Comparison of ENCODE assay signal across 24 mouse cellular contexts in the genomic region with DNA sequence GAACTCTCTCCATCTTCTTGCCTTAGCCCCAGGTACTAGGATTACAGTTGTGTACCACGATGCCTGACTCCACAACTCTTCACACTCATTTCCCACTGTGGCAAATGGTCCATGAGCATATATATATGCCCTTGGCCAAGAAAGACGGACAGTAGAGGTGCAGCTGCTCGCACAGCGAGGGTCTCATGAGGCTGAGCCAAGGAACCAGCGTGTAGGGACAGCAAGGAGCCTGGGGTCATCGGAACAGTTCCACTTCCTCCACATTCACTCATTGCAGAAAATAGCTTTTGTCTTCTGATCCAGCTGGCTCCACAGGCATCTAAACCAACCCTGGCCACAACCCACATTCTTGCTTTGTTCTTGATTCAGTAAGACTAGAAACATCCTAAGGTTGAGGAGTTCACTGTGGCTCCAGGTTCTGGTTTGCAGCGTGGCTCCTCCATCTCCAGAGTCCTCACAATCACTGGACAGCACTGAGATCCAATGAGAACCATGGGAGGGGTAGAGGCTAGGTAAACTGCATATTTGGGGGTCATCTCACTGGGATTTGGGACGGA. TPM values are rescaled to one million over a fixed set of nuclear protein-coding genes. Genes with fewer than 3 reads are reported as not detected.
DNase-seq lines count a peak whose midpoint lies in the region; ATAC-seq and TF ChIP-seq lines count a peak whose summit lies in the region.
"Had no signal": no experiment of that assay in that cellular context is flagged by ENCODE, and none has a peak within 500 bp of the region (broad histone marks: within the 10 kb centered on the region; RNA-seq: fewer than 3 reads in every experiment).

No protein-coding gene starts in this region.

- H3K9ac ChIP-seq in midbrain, postnatal 0 days (replicated peaks; ENCODE audit: low read length, poor library complexity, severe bottlenecking), result no peak overlapping the region
- no peak overlapping the region for H3K9ac ChIP-seq in midbrain, embryonic 11.5 days (ENCODE audit: low read length)
- H3K9ac ChIP-seq: embryonic facial prominence, embryonic 13.5 days; embryonic facial prominence, embryonic 15.5 days; forebrain, embryonic 12.5 days had no signal

- no peak overlapping the region for H3K4me2 ChIP-seq in midbrain, postnatal 0 days (ENCODE audit: low read depth, low read length, poor library complexity, severe bottlenecking)
- H3K4me2 ChIP-seq in midbrain, embryonic 11.5 days, result no peak overlapping the region
- H3K4me2 ChIP-seq: embryonic facial prominence, embryonic 13.5 days; embryonic facial prominence, embryonic 15.5 days; forebrain, embryonic 12.5 days had no signal

- no peaks in the 10 kb centered on the region for H3K4me1 ChIP-seq in midbrain, postnatal 0 days (ENCODE audit: insufficient read depth, low read length)
- H3K4me1 ChIP-seq in midbrain, embryonic 11.5 days (ENCODE audit: control insufficient read depth, insufficient read depth, low read length), result no peaks in the 10 kb centered on the region
- H3K4me1 ChIP-seq: embryonic facial prominence, embryonic 13.5 days; embryonic facial prominence, embryonic 15.5 days; forebrain, embryonic 10.5 days; forebrain, embryonic 12.5 days had no signal

- TF ChIP-seq CTCF in midbrain, postnatal 0 days (IDR thresholded peaks at IDR 0.05), result no peak

- H3K27me3 ChIP-seq in midbrain, postnatal 0 days (ENCODE audit: insufficient read depth, low read length), result no peaks in the 10 kb centered on the region
- H3K27me3 ChIP-seq in midbrain, embryonic 11.5 days (ENCODE audit: control insufficient read depth, insufficient read depth, low read length), result no peaks in the 10 kb centered on the region
- H3K27me3 ChIP-seq: embryonic facial prominence, embryonic 13.5 days; embryonic facial prominence, embryonic 15.5 days; forebrain, embryonic 12.5 days; Patski had no signal

- no peak overlapping the region for H3K4me3 ChIP-seq in midbrain, postnatal 0 days (ENCODE audit: low read depth, low read length)
- no peak overlapping the region for H3K4me3 ChIP-seq in midbrain, embryonic 11.5 days (ENCODE audit: low read depth, low read length)
- H3K4me3 ChIP-seq: embryonic facial prominence, embryonic 13.5 days; embryonic facial prominence, embryonic 15.5 days; erythroblast, embryonic 14.5 days; forebrain, embryonic 10.5 days; forebrain, embryonic 12.5 days had no signal

- DNase-seq in heart, adult 11 months, result peak; percentile 70
- no peak for DNase-seq in heart, adult 8-10 months (ENCODE audit: low spot score)
- peak; percentile 12 for DNase-seq in midbrain, postnatal 0 days (ENCODE audit: low spot score)
- no peak for DNase-seq in midbrain, embryonic 11.5 days (ENCODE audit: low spot score, missing footprints)
- peak; percentile 26 for DNase-seq in R1 (ENCODE audit: low read depth, low spot score)
- DNase-seq in frontal cortex, adult 2 months (ENCODE audit: extremely low spot score in 1 of 2, low spot score in 1 of 2), result no peak
- no peak for DNase-seq in embryo, embryonic 10 days (ENCODE audit: low spot score)
- DNase-seq: adrenal gland, adult 2 months; adrenal gland, postnatal 10 days; adrenal gland, postnatal 25 days; cerebellum, adult 11 months; cerebellum, adult 18-20 months; cerebellum, adult 8-10 months; cerebellum, adult 9-11 months; embryo, embryonic 11 days had no signal

- H3K36me3 ChIP-seq in midbrain, postnatal 0 days (ENCODE audit: insufficient read depth, low read length), result no peaks in the 10 kb centered on the region
- no peaks in the 10 kb centered on the region for H3K36me3 ChIP-seq in midbrain, embryonic 11.5 days (ENCODE audit: control insufficient read depth, insufficient read depth, low read length)
- H3K36me3 ChIP-seq: embryonic facial prominence, embryonic 13.5 days; embryonic facial prominence, embryonic 15.5 days; forebrain, embryonic 10.5 days; forebrain, embryonic 12.5 days had no signal

- H3K27ac ChIP-seq in midbrain, postnatal 0 days (ENCODE audit: low read depth, low read length), result no peak overlapping the region
- H3K27ac ChIP-seq in midbrain, embryonic 11.5 days (ENCODE audit: low read depth, low read length), result no peak overlapping the region
- H3K27ac ChIP-seq: embryonic facial prominence, embryonic 13.5 days; embryonic facial prominence, embryonic 15.5 days; forebrain, embryonic 10.5 days; forebrain, embryonic 12.5 days had no signal

- ATAC-seq in midbrain, postnatal 0 days (ENCODE audit: low FRiP score), result no peak
- ATAC-seq in midbrain, embryonic 11.5 days (ENCODE audit: low FRiP score), result no peak
- ATAC-seq: forebrain, embryonic 14.5 days; forebrain, embryonic 16.5 days; Patski had no signal

- H3K9me3 ChIP-seq in midbrain, postnatal 0 days (ENCODE audit: low read length), result no peaks in the 10 kb centered on the region
- no peaks in the 10 kb centered on the region for H3K9me3 ChIP-seq in midbrain, embryonic 11.5 days (ENCODE audit: control insufficient read depth, low read length)
- H3K9me3 ChIP-seq: embryonic facial prominence, embryonic 13.5 days; embryonic facial prominence, embryonic 15.5 days; forebrain, embryonic 10.5 days; forebrain, embryonic 12.5 days had no signal

- WGBS in midbrain, postnatal 0 days, result 83% methylated on average over 8 of the region's 8 CpGs
- WGBS in midbrain, embryonic 11.5 days, result 84% methylated on average over 8 of the region's 8 CpGs

RNA-seq across cellular contexts. Expression of gene Fam20c, which starts 19.0 kb away (rescaled TPM):
- 10 to 100 TPM; 11.6 to 16.9 (median 14.3) TPM for total RNA-seq in heart, adult 8-10 months (2022)
- total RNA-seq in midbrain, postnatal 0 days (2014; rRNA removed), result 85.7 and 106 TPM in 2 replicates
- polyA plus RNA-seq in midbrain, postnatal 0 days (2015; fragmentation: Nextera tagmentation; extraction: Ambion mirVana), result 51.6 and 52.7 TPM in 2 replicates
- 14.6 and 16.3 TPM in 2 replicates for polyA plus RNA-seq in midbrain, embryonic 11.5 days (2014; fragmentation: Nextera tagmentation; extraction: Ambion mirVana)
- polyA plus RNA-seq in frontal cortex, adult 2 months (2012; rRNA removed), result 64.3 and 66.9 TPM in 2 replicates
- total RNA-seq: MEL had no signal

Comparison
In these comparisons a context has a peak if more than half of its experiments do, and no peak if none do; other contexts are left out.
1. DNase-seq: peak in heart, adult 11 months (single experiment), midbrain, postnatal 0 days (single experiment) and R1 (single experiment); none in heart, adult 8-10 months (single experiment), midbrain, embryonic 11.5 days (single experiment), frontal cortex, adult 2 months (0 of 2) and embryo, embryonic 10 days (single experiment).